Mouse (Mus musculus) left cerebral cortex, adult 2 months (tissue): ENCODE data around the gene Gjd3. TPM values are rescaled to one million over a fixed set of nuclear protein-coding genes. Genes with fewer than 3 reads are reported as not detected.

ENCODE experiments used
- DNase-seq, 2 experiments: peaks; one replicate each; pipeline ENCODE4 v3.0.0; 2021 to 2022; ENCODE audit warnings: low spot score in 2 of 2, mixed read lengths in 1 of 2; ENCODE audit errors: extremely low spot score in 1 of 2
- H3K27ac ChIP-seq: fragments of 200-600 bp; 2 replicates; pipeline ENCODE4 v1.8.1; 2022
- H3K4me3 ChIP-seq: fragments of 200-600 bp; 2 replicates; pipeline ENCODE4 v1.8.1; 2022
- CTCF ChIP-seq: fragments of 200-600 bp; IDR thresholded peaks from 2 replicates; pipeline ENCODE4 v1.8.1; 2022; ENCODE audit warnings: antibody characterized with exemption, mild to moderate bottlenecking, moderate library complexity
- intact Hi-C: fragments of 180-260 bp; cut with DNase I; formaldehyde crosslinking; loops from one replicate; pipeline ENCODE4 v1.15.1; 2025
- total RNA-seq, 2 experiments: library from RNA; stranded (reverse); gene quantifications; 2 replicates each; pipeline ENCODE4 v1.2.3; 2021

The Gjd3 gene
- total RNA-seq, 2 experiments from 2014 or later, result 1.4 to 3.2 TPM

GRCm38 (mm10) chr11:98951026-98951906, 31.6 kb downstream of the Gjd3 start:
- intact Hi-C loops, result no loop called here
- Histone ChIP-seq H3K27ac (no peak overlapping the region), H3K4me3 (no peak overlapping the region)
- peak in 1 of 2 experiments; percentile 29 for DNase-seq
- no peak for TF ChIP-seq CTCF

GRCm38 (mm10) chr11:98950484-98950883, 32.3 kb downstream of the Gjd3 start:
- Histone ChIP-seq H3K27ac (no peak overlapping the region), H3K4me3 (no peak overlapping the region)
- TF ChIP-seq CTCF, result no peak
- intact Hi-C loops, result no loop called here
- DNase-seq, result no peak

GRCm38 (mm10) chr11:98949958-98950460, 32.8 kb downstream of the Gjd3 start:
- intact Hi-C loops, result no loop called here
- Histone ChIP-seq H3K27ac (no peak overlapping the region), H3K4me3 (no peak overlapping the region)
- no peak for TF ChIP-seq CTCF
- no peak for DNase-seq

DNA sequence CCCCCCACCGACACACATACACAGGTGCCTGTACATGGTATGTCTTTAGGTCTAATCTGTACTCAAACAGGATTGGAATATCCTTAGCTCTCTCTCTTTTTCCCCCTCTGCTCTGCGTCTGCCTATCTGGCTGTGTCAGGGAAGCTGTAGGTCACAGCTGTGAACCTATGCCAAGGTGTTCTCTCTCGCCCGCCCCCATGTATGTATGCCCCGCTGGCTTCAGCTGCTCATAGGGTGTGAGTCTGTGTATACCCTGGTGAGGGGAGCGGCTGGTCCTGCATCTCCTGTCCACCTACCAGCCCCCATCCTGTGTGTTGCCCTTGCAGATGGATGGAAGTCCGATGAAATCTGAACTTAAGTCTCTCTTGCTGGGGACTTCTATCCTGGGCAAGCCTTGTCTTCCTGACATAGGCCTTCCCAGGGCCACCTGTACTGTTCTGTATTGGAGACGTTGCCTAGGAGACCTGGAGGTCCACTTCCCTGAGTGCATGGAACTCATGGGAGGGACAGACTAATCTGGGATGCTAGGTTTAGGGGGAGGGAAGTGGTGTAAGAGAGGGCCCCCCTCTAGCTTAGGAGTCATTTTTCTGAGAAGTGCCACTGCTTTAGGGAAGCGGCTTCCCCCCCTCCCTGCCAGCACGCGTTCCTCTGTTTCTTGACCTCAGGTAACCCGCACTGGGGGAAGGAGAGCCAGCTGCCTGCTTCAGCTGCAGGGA, 33.4 kb downstream of the Gjd3 start:
- no peak for TF ChIP-seq CTCF
- intact Hi-C loops, result no loop called here
- Histone ChIP-seq H3K4me3 (no peak overlapping the region), H3K27ac (no peak overlapping the region)
- no peak for DNase-seq

DNA sequence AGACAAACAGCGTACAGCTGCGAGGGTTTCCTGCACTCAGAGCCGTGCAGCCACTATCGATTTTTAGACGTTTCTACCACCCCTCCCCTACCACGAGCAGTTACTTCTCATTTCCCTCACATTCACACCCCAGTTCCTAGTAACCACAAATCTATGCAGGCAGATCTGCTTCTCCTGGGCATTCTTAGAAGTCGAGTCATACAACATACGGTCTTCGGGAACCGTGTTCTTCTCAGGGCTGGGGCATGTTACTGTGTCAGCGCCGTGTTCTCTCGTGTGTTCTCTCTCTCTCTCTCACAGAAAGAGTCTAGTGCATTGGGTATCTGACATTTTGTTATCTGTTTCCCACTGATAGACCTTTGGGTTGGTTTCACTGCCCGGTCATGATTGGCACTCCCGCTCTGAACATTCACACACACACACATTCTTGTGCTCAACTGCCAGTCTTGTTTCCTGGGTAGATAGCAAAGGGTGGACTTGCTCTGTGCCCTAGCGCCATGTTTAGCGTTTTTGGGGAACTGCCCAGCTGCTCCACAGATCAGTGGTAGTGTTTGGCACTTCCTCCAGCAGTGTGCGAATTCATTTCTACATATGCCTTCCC, 34.7 kb downstream of the Gjd3 start:
- H3K4me3 ChIP-seq, result no peak overlapping the region
- no peak overlapping the region for H3K27ac ChIP-seq
- DNase-seq, result no peak
- intact Hi-C loops, result no loop called here
- TF ChIP-seq CTCF, result no peak

- Histone ChIP-seq H3K27ac (no peak overlapping the region), H3K4me3 (no peak overlapping the region)
- intact Hi-C loops, result no loop called here
- no peak for DNase-seq
- no peak for TF ChIP-seq CTCF
Observed at GRCm38 (mm10) chr11:98945605-98945977, 37.2 kb downstream of the Gjd3 start.

GRCm38 (mm10) chr11:98944897-98945604, 37.8 kb downstream of the Gjd3 start:
- no peak for DNase-seq
- Histone ChIP-seq H3K27ac (no peak overlapping the region), H3K4me3 (no peak overlapping the region)
- intact Hi-C loops, result no loop called here
- TF ChIP-seq CTCF, result no peak

GRCm38 (mm10) chr11:98943741-98944461, 38.9 kb downstream of the Gjd3 start:
- DNase-seq, result no peak
- Histone ChIP-seq H3K4me3 (no peak overlapping the region), H3K27ac (no peak overlapping the region)
- intact Hi-C loops, result no loop called here
- TF ChIP-seq CTCF, result no peak

- intact Hi-C loops, result no loop called here
- no peak for TF ChIP-seq CTCF
- Histone ChIP-seq H3K27ac (no peak overlapping the region), H3K4me3 (no peak overlapping the region)
- DNase-seq, result no peak
Observed at GRCm38 (mm10) chr11:98942923-98943641, 39.7 kb downstream of the Gjd3 start.

DNA sequence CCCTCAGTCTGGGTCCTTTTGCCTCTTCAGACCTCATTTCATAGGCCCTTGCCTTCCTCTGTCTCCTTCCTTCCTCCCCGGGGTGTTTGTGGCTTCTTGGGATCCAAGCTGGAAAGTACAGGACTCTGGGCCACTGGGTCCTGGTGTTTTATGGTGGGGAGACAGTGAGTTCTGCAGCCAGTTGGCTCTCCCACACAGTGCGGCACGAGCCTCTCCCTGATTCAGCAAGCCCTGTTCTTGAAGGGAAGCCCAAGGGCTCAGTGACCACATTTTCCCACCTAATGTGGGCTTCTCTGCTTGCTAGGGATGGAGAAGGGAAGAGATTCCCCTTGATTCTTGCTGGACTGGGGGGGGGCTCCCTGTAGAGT, 40.3 kb downstream of the Gjd3 start:
- TF ChIP-seq CTCF, result no peak
- DNase-seq, result no peak
- Histone ChIP-seq H3K27ac (peak overlapping the region; percentile 86), H3K4me3 (no peak overlapping the region; the same call in 1 of the 2 replicates)
- intact Hi-C loops, result no loop called here
